Mouse (Mus musculus): ENCODE data around the gene Timp3. TPM values are rescaled to one million over a fixed set of nuclear protein-coding genes. Genes with fewer than 3 reads are reported as not detected.

Gene Timp3
- total RNA-seq, 2 experiments from 2014 or later, result 112 to 223 TPM

DNA sequence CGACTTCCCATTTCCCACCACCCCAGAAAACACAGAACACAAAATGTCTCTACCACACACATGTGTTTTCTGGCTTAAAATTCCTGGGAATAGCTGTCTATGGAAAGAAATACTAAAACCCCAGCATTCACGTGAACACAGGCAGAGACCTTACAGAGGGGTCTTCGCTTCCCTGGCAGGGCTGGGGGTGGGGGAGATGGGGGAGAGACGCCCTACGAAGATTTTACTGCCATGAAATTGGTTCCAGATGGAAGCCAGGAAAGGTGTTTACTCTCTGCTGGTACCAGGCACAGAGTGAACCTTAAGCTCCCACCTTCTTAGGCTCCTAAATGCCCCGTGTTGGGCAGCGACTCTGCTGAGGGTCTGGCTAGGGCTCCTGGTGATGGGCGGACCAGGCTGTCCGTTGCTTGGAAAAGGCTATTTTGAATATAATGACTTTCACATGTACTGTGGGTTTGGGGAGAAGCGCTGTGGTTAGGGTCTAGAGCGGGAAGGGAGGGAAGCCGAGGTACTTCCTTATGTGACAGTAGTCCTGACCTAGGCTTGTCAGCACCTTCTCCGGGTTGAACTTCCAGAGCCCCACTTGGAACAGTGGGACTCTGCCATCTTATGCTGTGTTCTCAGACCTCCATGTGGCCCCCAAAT, 4.6 kb upstream of the Timp3 start:
- intact Hi-C loops (cut with DNase I), result loop anchor here (1.0 to 5.0 kb wide), 4 partner anchors 113 to 328 kb away; partner anchors contain the start of gene Fbxo7
- no peak for DNase-seq

DNA sequence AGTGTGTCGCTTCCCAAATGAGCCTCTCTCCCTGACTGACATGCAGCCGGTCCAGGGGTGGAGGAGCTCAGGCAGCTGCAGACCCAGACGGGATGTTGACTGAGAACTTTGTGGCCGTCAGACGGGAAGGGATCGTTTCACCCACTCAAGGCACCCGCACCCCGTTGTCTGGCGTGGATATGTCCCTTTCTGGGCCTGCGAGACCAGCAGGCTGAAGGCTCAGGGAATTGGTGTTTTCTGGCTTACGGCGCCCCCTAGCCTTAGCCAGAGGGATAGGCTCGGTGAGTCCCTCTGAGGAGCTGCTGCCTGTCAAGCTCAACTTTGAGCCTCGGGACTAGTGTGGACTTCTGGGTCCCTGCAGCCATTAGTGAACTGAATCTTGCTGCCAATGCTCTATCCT, 4.1 kb upstream of the Timp3 start:
- DNase-seq, result peak; percentile 88
- intact Hi-C loops (cut with DNase I), result loop anchor here (1.0 to 5.0 kb wide), 4 partner anchors 114 to 329 kb away; partner anchors contain the start of gene Fbxo7

DNA sequence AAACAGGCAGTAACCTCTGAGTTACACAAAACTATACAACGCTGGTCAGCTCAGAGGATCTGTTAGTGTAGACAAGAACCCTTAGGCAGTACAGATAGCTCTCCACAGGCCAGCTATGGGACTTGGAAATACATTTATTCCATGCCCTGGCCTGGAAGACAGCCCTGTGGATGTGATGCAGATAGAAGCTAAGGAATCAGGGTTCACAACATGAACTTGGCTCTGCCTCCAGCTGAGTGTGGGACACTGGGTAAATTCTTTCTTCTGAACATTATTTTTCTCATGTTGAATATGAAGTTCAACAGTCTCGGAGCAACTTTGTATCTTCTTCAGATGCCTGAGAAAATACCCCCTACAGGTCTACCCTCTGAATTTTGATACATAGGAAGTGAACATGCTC, 2.9 kb upstream of the Timp3 start:
- intact Hi-C loops (cut with DNase I), result loop anchor here (2.0 to 5.0 kb wide), 2 partner anchors 277 to 330 kb away; partner anchors contain the start of gene Fbxo7
- no peak for DNase-seq

GRCm38 (mm10) chr10:86298326-86298725, 1.8 kb upstream of the Timp3 start:
- intact Hi-C loops (cut with DNase I), result loop anchor here (5.0 kb wide), 1 partner anchor 331 kb away; no protein-coding TSS in a partner anchor
- DNase-seq, result no peak

DNA sequence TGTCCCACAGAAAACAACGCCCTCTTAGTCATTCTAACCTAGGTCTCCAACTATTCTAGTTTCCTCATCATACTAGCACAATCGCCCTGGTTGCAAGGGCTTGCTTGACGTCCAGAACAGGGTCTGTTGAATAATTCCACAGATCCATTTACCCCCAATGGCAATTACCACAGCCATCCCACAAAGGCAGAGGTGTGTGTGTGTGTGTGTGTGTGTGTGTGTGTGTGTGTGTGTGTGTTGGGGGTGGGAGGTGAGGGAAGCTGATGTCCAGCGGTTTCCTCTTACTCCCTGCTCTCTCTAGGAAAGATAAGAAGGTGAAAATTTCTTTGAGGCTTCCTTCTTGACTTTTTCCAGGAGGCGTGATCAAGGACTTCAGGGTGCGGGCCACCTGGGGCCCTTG, 377 bp upstream of the Timp3 start:
- DNase-seq, result no peak
- intact Hi-C loops (cut with DNase I), result loop anchor here (5.0 kb wide), 2 partner anchors 58 to 332 kb away; no protein-coding TSS in a partner anchor

- intact Hi-C loops (cut with DNase I), result loop anchor here (5.0 kb wide), 1 partner anchor 56 kb away; no protein-coding TSS in a partner anchor
Observed at GRCm38 (mm10) chr10:86301117-86301490, 932 bp downstream of the Timp3 start.

GRCm38 (mm10) chr10:86301593-86302317, 1.6 kb downstream of the Timp3 start:
- DNase-seq, result peak; percentile 47 to 59

More at GRCm38 (mm10) chr10:86301117-86301490, 932 bp downstream of the Timp3 start:
- DNase-seq, result peak in 1 of 2 experiments; percentile 38

DNA sequence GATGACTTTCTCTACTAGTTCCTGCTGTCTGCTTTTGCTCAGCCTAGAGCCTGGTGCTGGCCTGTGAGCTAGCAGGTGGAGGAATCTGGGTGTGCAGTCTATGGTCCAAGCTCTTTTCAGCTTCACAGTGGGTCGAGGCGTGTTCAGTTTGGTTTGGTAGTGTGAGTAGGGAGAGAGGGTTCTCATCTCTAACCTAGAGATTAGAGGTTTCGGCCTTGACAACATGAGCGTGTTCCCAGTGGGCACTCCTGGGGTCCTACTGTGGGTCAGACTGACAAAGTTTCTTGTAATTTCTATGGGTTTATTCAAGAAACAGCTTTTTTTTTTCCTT, 2.1 kb downstream of the Timp3 start:
- intact Hi-C loops (cut with DNase I), result loop anchor here (1.0 to 5.0 kb wide), 3 partner anchors 39 to 150 kb away; no protein-coding TSS in a partner anchor
- DNase-seq, result peak in 1 of 2 experiments; percentile 56

More at GRCm38 (mm10) chr10:86301593-86302317, 1.6 kb downstream of the Timp3 start:
- intact Hi-C loops (cut with DNase I), result loop anchor here (1.0 to 5.0 kb wide), 3 partner anchors 40 to 151 kb away; no protein-coding TSS in a partner anchor

DNA sequence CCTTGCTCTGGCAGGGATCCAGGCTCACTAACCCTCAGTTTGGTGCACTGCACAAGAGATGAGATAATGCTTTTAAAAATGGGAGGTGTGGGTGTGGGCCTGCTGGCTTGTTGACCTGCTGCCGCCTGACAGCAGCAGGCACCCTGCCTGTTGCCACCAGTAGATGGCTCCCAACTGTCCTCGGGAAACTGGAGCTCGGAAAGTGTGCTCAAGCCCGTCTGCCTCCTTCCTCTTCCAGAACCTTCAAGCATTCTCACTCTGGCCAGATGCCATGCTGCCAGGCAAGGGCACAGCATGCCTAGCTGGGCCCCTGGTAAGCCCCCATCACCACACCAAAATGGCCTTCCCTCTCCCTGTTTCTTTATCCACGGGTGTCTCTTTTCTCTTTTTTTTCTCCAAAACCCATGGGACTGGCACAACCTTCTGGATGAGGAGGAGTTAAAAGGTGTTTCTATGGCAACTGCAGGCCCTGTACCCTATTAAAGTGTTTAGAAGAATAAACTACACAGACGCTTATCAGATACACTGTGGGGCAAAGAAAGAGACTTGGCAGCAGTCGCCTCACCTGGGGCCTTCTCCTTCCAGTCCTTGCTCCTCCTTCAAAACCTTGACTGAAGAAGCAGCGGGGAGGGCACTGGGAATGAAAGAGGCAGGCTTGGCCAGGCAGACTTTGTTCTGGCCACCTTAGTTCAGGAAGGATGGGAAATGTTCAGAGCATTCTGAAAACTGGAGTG, 2.8 kb downstream of the Timp3 start:
- intact Hi-C loops (cut with DNase I), result loop anchor here (1.0 to 5.0 kb wide), 3 partner anchors 38 to 149 kb away; no protein-coding TSS in a partner anchor
- DNase-seq, result peak; percentile 83 to 90

DNA sequence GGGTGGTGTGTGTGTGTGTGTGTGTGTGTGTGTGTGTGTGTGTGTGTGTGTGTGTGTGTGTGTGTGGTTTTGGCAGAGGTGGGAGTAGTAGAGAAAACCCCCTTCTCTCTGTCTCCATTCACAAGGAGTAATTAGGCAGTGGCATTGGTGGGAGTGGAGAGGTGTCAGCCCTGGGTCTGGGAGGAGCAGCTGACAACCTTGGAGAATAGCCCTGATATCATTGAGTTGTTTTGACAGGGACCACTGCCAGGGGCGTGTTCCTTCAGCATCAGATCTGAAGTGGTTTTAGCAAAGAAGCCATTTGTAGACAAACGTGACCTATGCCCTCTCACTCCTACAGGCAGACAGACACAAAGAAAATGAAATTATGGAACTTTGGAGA, 3.3 kb downstream of the Timp3 start:
- DNase-seq, result no peak
- intact Hi-C loops (cut with DNase I), result loop anchor here (5.0 kb wide), 1 partner anchor 54 kb away; no protein-coding TSS in a partner anchor

GRCm38 (mm10) chr10:86304583-86304982, 4.4 kb downstream of the Timp3 start:
- DNase-seq, result no peak
- intact Hi-C loops (cut with DNase I), result loop anchor here (5.0 kb wide), 1 partner anchor 53 kb away; no protein-coding TSS in a partner anchor

DNA sequence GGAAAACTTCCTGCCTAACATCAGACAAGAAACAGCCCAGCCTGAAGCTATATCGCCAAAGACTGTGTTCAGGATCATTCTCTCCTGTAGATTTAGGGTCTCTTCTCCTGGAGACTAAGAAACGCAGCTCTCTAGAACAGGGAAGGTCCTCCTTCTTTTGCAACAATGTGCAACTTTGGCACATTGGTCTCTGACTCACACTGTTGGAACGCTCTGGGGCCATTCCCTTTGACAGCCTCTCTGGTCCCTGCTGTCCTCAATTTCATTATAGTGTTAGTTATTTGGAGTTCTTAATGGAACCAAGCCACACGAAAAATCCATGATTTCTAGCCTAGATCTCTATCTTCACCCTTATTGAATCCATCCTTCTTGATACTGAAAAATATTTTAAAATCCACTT, 7.1 kb downstream of the Timp3 start:
- intact Hi-C loops (cut with DNase I), result no loop called here
- peak; percentile 42 to 46 for DNase-seq

GRCm38 (mm10) chr10:86310527-86310926, 10.4 kb downstream of the Timp3 start:
- peak; percentile 49 to 63 for DNase-seq
- intact Hi-C loops (cut with DNase I), result no loop called here

GRCm38 (mm10) chr10:86312976-86313375, 12.8 kb downstream of the Timp3 start:
- DNase-seq, result no peak
- intact Hi-C loops (cut with DNase I), result no loop called here

- DNase-seq, result peak; percentile 36 to 47
- intact Hi-C loops (cut with DNase I), result no loop called here
Observed at GRCm38 (mm10) chr10:86313448-86313847, 13.3 kb downstream of the Timp3 start.

GRCm38 (mm10) chr10:86315513-86315912, 15.3 kb downstream of the Timp3 start:
- no peak for DNase-seq
- intact Hi-C loops (cut with DNase I), result no loop called here

DNA sequence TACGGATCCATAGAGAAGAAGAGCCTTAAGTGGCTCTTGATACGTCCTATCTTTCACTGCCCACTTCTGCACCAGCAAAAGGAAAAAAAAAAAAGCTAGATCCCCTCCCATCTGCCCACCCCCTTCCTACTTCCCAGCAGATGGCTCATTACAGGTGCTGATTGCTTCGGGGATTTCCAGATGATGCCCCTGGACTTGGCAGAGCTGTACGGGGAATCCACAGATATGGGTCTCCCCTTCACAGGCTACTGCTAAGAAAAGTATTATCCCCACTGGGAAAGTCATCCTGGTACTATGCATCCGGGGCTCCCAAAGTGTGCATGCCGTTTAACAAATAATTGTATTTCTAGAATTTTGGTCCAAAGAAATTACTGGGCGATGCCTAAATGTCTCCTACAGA, 17.5 kb downstream of the Timp3 start:
- no peak for DNase-seq
- intact Hi-C loops (cut with DNase I), result no loop called here

GRCm38 (mm10) chr10:86318552-86319140, 18.5 kb downstream of the Timp3 start:
- DNase-seq, result no peak
- intact Hi-C loops (cut with DNase I), result no loop called here

DNA sequence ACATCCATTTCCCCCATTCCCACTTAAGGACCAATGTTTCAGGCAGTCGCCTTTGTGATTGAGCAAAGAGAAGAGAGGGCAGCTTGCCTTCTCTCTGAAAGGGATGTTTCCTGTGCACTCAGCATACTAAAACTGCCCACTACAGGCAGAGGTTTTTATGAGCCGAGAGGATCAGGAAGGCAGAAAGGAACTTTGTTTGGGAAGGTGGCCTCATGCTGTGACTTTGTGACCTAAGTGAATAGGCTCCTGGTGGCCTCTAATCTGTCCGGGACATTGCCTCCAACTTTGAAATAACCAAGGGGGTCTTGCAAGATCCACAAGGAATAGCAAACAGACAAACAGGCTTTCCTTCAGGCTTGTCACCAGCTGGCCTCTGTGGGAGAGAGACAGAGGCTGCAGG, 19.4 kb downstream of the Timp3 start:
- intact Hi-C loops (cut with DNase I), result no loop called here

DNA sequence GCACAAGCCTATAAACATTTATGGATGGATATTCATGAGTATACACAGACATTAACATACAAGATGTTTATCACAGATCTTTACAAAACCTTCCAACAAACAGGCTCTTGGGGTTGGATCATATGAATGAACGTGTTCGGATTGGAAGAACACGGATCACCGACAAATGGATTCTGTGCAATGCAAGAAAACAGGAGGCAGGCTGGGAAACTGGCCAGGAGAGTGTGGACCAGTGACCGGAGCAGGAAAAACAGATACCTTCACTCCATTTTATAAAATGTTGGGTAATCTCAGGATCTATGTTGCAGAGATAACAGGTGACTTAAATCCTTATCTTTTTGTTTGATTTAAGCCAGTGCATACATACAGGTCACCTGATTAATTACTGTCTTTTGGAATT, 20.0 kb downstream of the Timp3 start:
- intact Hi-C loops (cut with DNase I), result no loop called here
- no peak for DNase-seq

More for the DNA sequence above, 19.4 kb downstream of the Timp3 start:
- DNase-seq, result no peak

Data from heart, postnatal 10 days (tissue).